Mouse (Mus musculus): ENCODE measurements around the gene Gm10762.

- TF ChIP-seq POLR2A (IDR thresholded peaks at IDR 0.05; ENCODE audit: borderline replicate concordance, extremely low read depth, insufficient read depth, insufficient read length, poor library complexity, severe bottlenecking) (no peak), CTCF (IDR thresholded peaks at IDR 0.05; ENCODE audit: borderline replicate concordance, extremely low read depth, insufficient read depth, insufficient read length) (no peak)
These were observed 36.8 kb downstream of the Gm10762 start for GRCm38 (mm10) chr2:128930704-128931103.

Data from brain, embryonic 14.5 days (tissue).